Mouse (Mus musculus): Measurements from ENCODE around the gene Pdcd6ip. TPM values are rescaled to one million over a fixed set of nuclear protein-coding genes. Genes with fewer than 3 reads are reported as not detected.
"Not testable (repeated sequence)": the region's sequence is repeated elsewhere in the genome, so short reads cannot be mapped to it uniquely, and the experiment has no call there.

Gene Pdcd6ip
- total RNA-seq (2021): 100 to 1,000 TPM; 126 to 142 TPM
- long read RNA-seq, experiment 1, full-length matches to known transcripts: 39 of 64 reads
- long read RNA-seq, experiment 1, partial matches to known transcripts: 9 of 64 reads
- long read RNA-seq, experiment 1, other reads (novel, unspliced or antisense): 16 of 64 reads
- long read RNA-seq, experiment 2, full-length matches to known transcripts: 84 of 132 reads
- long read RNA-seq, experiment 2, partial matches to known transcripts: 10 of 132 reads
- long read RNA-seq, experiment 2, other reads (novel, unspliced or antisense): 38 of 132 reads

- DNase-seq (ENCODE audit: low spot score in 2 of 2): peak; percentile 86 to 91
Observed at GRCm38 (mm10) chr9:113707481-113708360, at the start of gene Pdcd6ip. Pdcd6ip (minus strand) TSS chr9:113708259.

- no peak for DNase-seq (ENCODE audit: low spot score in 2 of 2)
Observed at GRCm38 (mm10) chr9:113755888-113756719, 48.0 kb upstream of the Pdcd6ip start.

GRCm38 (mm10) chr9:113749356-113749755 is 41.3 kb upstream of the Pdcd6ip start:
- DNase-seq (ENCODE audit: low spot score in 2 of 2): no peak

- DNase-seq (ENCODE audit: low spot score in 2 of 2): no peak
Observed at GRCm38 (mm10) chr9:113743291-113743690, 35.2 kb upstream of the Pdcd6ip start.

- DNase-seq (ENCODE audit: low spot score in 2 of 2): no peak
Observed at GRCm38 (mm10) chr9:113742361-113742794, 34.3 kb upstream of the Pdcd6ip start.

GRCm38 (mm10) chr9:113741637-113742137 is 33.6 kb upstream of the Pdcd6ip start:
- DNase-seq (ENCODE audit: low spot score in 2 of 2): peak; percentile 14 to 19

- DNase-seq (ENCODE audit: low spot score in 2 of 2): peak; percentile 46 to 69
Observed at GRCm38 (mm10) chr9:113741108-113741636, 33.1 kb upstream of the Pdcd6ip start, which contains the start of gene Clasp2. Clasp2 (plus strand) TSS chr9:113741473.

- DNase-seq (ENCODE audit: low spot score in 2 of 2): no peak
Observed at GRCm38 (mm10) chr9:113738941-113739340, 30.9 kb upstream of the Pdcd6ip start.

- no peak for DNase-seq (ENCODE audit: low spot score in 2 of 2)
Observed at GRCm38 (mm10) chr9:113738021-113738420, 30.0 kb upstream of the Pdcd6ip start.

GRCm38 (mm10) chr9:113735920-113736319 is 27.9 kb upstream of the Pdcd6ip start:
- DNase-seq (ENCODE audit: low spot score in 2 of 2): no peak

GRCm38 (mm10) chr9:113731540-113731939 is 23.5 kb upstream of the Pdcd6ip start:
- DNase-seq (ENCODE audit: low spot score in 2 of 2): no peak

GRCm38 (mm10) chr9:113726991-113727680 is 19.1 kb upstream of the Pdcd6ip start:
- DNase-seq (ENCODE audit: low spot score in 2 of 2): no peak

- no peak for DNase-seq (ENCODE audit: low spot score in 2 of 2)
Observed at GRCm38 (mm10) chr9:113726131-113726530, 18.1 kb upstream of the Pdcd6ip start.

GRCm38 (mm10) chr9:113725609-113726008 is 17.6 kb upstream of the Pdcd6ip start:
- not testable (repeated sequence) for DNase-seq (ENCODE audit: low spot score in 2 of 2)

- DNase-seq (ENCODE audit: low spot score in 2 of 2): no peak
Observed at GRCm38 (mm10) chr9:113724646-113725045, 16.6 kb upstream of the Pdcd6ip start.

GRCm38 (mm10) chr9:113719063-113719462 is 11.0 kb upstream of the Pdcd6ip start:
- no peak for DNase-seq (ENCODE audit: low spot score in 2 of 2)

- DNase-seq (ENCODE audit: low spot score in 2 of 2): no peak
Observed at GRCm38 (mm10) chr9:113710871-113711270, 2.8 kb upstream of the Pdcd6ip start.

GRCm38 (mm10) chr9:113708361-113709280 is 562 bp upstream of the Pdcd6ip start:
- no peak for DNase-seq (ENCODE audit: low spot score in 2 of 2)

GRCm38 (mm10) chr9:113706841-113707240 is 1.2 kb downstream of the Pdcd6ip start:
- DNase-seq (ENCODE audit: low spot score in 2 of 2): no peak
